Mouse (Mus musculus) limb, embryonic 14.5 days (tissue): ENCODE data around the gene Med27. TPM values are rescaled to one million over a fixed set of nuclear protein-coding genes. Genes with fewer than 3 reads are reported as not detected.

Source experiments
- ATAC-seq: fragments of 200-750 bp; cut with Nextera tagmentation; 2 replicates; pipeline ENCODE4 v1.8.0; 2017; ENCODE audit warnings: low read depth, moderate number of reproducible peaks, moderate TSS enrichment; ENCODE audit not compliant: low FRiP score
- DNase-seq: peaks from one replicate; pipeline ENCODE4 v3.0.0-alpha.2; 2015; ENCODE audit warnings: low spot score
- H3K27ac ChIP-seq: fragments of 300-500 bp; sonication (generic); replicated peaks from 2 replicates; pipeline ENCODE4 v1.5.1; 2014; ENCODE audit warnings: low read depth, mild to moderate bottlenecking, low read length, moderate library complexity, mixed read lengths
- H3K27me3 ChIP-seq: fragments of 300-500 bp; sonication (generic); 2 replicates; pipeline ENCODE4 v1.6.1; 2014; ENCODE audit warnings: low read length, mixed read lengths; ENCODE audit not compliant: control insufficient read depth, insufficient read depth
- H3K36me3 ChIP-seq: fragments of 300-500 bp; sonication (generic); 2 replicates; pipeline ENCODE4 v1.6.1; 2014; ENCODE audit warnings: mild to moderate bottlenecking, low read length, moderate library complexity, mixed read lengths; ENCODE audit not compliant: control insufficient read depth, insufficient read depth
- H3K4me1 ChIP-seq: fragments of 300-500 bp; sonication (generic); 2 replicates; pipeline ENCODE4 v1.6.1; 2014; ENCODE audit warnings: antibody characterized with exemption, low read length, mixed read lengths; ENCODE audit not compliant: control insufficient read depth, insufficient read depth
- H3K4me2 ChIP-seq: fragments of 300-500 bp; sonication (generic); replicated peaks from 2 replicates; pipeline ENCODE4 v1.6.1; 2014; ENCODE audit warnings: low read depth, mild to moderate bottlenecking, low read length, moderate library complexity; ENCODE audit not compliant: severe bottlenecking
- H3K4me3 ChIP-seq: fragments of 300-500 bp; sonication (generic); replicated peaks from 2 replicates; pipeline ENCODE4 v1.5.1; 2014; ENCODE audit warnings: low read length
- H3K9ac ChIP-seq: fragments of 300-500 bp; sonication (generic); 2 replicates; pipeline ENCODE4 v1.6.1; 2014; ENCODE audit warnings: mild to moderate bottlenecking, low read depth, low read length, moderate library complexity; ENCODE audit not compliant: severe bottlenecking
- H3K9me3 ChIP-seq: fragments of 300-500 bp; sonication (generic); 2 replicates; pipeline ENCODE4 v1.6.1; 2016; ENCODE audit warnings: low read length; ENCODE audit not compliant: control insufficient read depth
- POLR2A ChIP-seq: fragments of 200-500 bp; IDR thresholded peaks from 2 replicates; pipeline ENCODE4 v1.8.0; 2012; ENCODE audit warnings: inconsistent platforms, mild to moderate bottlenecking, moderate library complexity, borderline replicate concordance; ENCODE audit not compliant: insufficient read depth, insufficient read length; ENCODE audit errors: extremely low read depth
- WGBS: fragments of 180-500 bp; shearing (Covaris S2); extraction: QIAGEN DNeasy Blood & Tissue Kit; methylation state at CpG from one replicate; pipeline ENCODE4 v1.1.7; 2014; 5-methylcytosine and 5-hydroxymethylcytosine counted together
- polyA plus RNA-seq, 2 experiments: library from polyadenylated mRNA; depleted of rRNA in 1 of 2; stranded (reverse) in 1 of 2; unstranded in 1 of 2; fragments of >200 nt; fragmentation: Nextera tagmentation in 1 of 2; extraction: Ambion mirVana in 1 of 2; gene quantifications; 2 replicates each; pipeline versions ENCODE4 v1.2.1 to v1.2.3; 2012 to 2014

Med27 gene
- polyA plus RNA-seq, 2 experiments: 45.6 to 49.4 TPM

- Histone ChIP-seq H3K4me1 (peaks cover 6% of the 10 kb centered on the region; the same call in 1 of the 2 replicates), H3K36me3 (no peaks in the 10 kb centered on the region), H3K27me3 (no peaks in the 10 kb centered on the region), H3K9ac (no peak overlapping the region), H3K9me3 (no peaks in the 10 kb centered on the region), H3K4me3 (no peak overlapping the region), H3K27ac (no peak overlapping the region), H3K4me2 (no peak overlapping the region)
- TF ChIP-seq POLR2A: no peak
- DNase-seq (no peak), ATAC-seq (no peak)
- 92% methylated on average over 3 of the region's 3 CpGs for WGBS
Measured at GRCm38 (mm10) chr2:29532173-29532572, 185.6 kb downstream of the Med27 start.

- H3K27me3 ChIP-seq: no peaks in the 10 kb centered on the region
- ATAC-seq (no peak), DNase-seq (no peak)
- H3K4me2 ChIP-seq: no peak overlapping the region
- TF ChIP-seq POLR2A: no peak
- H3K36me3 ChIP-seq: no peaks in the 10 kb centered on the region
- H3K9ac ChIP-seq: no peak overlapping the region
- H3K9me3 ChIP-seq: no peaks in the 10 kb centered on the region
- H3K27ac ChIP-seq: no peak overlapping the region
- no peak overlapping the region for H3K4me3 ChIP-seq
- WGBS: 69% methylated on average over 5 of the region's 5 CpGs
- peaks cover 6% of the 10 kb centered on the region; the same call in 1 of the 2 replicates for H3K4me1 ChIP-seq
Measured at GRCm38 (mm10) chr2:29532921-29533320, 186.3 kb downstream of the Med27 start.

- no peaks in the 10 kb centered on the region for H3K9me3 ChIP-seq
- H3K4me3 ChIP-seq: no peak overlapping the region
- peaks cover 6% of the 10 kb centered on the region; the same call in 1 of the 2 replicates for H3K4me1 ChIP-seq
- H3K27me3 ChIP-seq: no peaks in the 10 kb centered on the region
- DNase-seq (no peak), ATAC-seq (no peak)
- H3K4me2 ChIP-seq: no peak overlapping the region
- no peak overlapping the region for H3K27ac ChIP-seq
- no peak overlapping the region for H3K9ac ChIP-seq
- no peak for TF ChIP-seq POLR2A
- WGBS: 61% methylated on average over 5 of the region's 5 CpGs
- no peaks in the 10 kb centered on the region for H3K36me3 ChIP-seq
Measured at GRCm38 (mm10) chr2:29535566-29536244, 189.1 kb downstream of the Med27 start.

GRCm38 (mm10) chr2:29536481-29536880 is 189.9 kb downstream of the Med27 start:
- TF ChIP-seq POLR2A: no peak

GRCm38 (mm10) chr2:29537334-29537733 is 190.7 kb downstream of the Med27 start:
- Histone ChIP-seq H3K9ac (no peak overlapping the region), H3K27ac (no peak overlapping the region), H3K27me3 (no peaks in the 10 kb centered on the region), H3K4me3 (no peak overlapping the region), H3K36me3 (no peaks in the 10 kb centered on the region), H3K9me3 (no peaks in the 10 kb centered on the region), H3K4me1 (peaks cover 6% of the 10 kb centered on the region; the same call in 1 of the 2 replicates), H3K4me2 (no peak overlapping the region)
- DNase-seq (no peak), ATAC-seq (no peak)
- TF ChIP-seq POLR2A: no peak
- 79% methylated on average over 8 of the region's 8 CpGs for WGBS

More at GRCm38 (mm10) chr2:29536481-29536880, 189.9 kb downstream of the Med27 start:
- 84% methylated on average over 9 of the region's 9 CpGs for WGBS
- DNase-seq (no peak), ATAC-seq (no peak)
- Histone ChIP-seq H3K9me3 (no peaks in the 10 kb centered on the region), H3K4me3 (no peak overlapping the region), H3K9ac (no peak overlapping the region), H3K4me2 (no peak overlapping the region), H3K27me3 (no peaks in the 10 kb centered on the region), H3K36me3 (no peaks in the 10 kb centered on the region), H3K4me1 (peaks cover 6% of the 10 kb centered on the region; the same call in 1 of the 2 replicates), H3K27ac (no peak overlapping the region)
